Mouse (Mus musculus) liver, embryonic 18 days (tissue): ENCODE results near the gene Defb36. TPM values are rescaled to one million over a fixed set of nuclear protein-coding genes. Genes with fewer than 3 reads are reported as not detected.

Experiments
- polyA plus RNA-seq: library from polyadenylated mRNA; depleted of rRNA; stranded (reverse); fragments of >200 nt; gene quantifications from 2 replicates; pipeline ENCODE4 v1.2.3, GENCODE M21; 2012; rRNA removed

The Defb36 gene
- polyA plus RNA-seq: not detected in 2 replicates

GRCm38 (mm10) chr2:152604057-152604456 is at the start of gene Defb36:
Defb36 (plus strand) TSS chr2:152604327.

GRCm38 (mm10) chr2:152569038-152569437 is 35.1 kb upstream of the Defb36 start, which contains the start of gene Gm17416:
Gm17416 (plus strand) TSS chr2:152569338.

GRCm38 (mm10) chr2:152572114-152572794 is 31.9 kb upstream of the Defb36 start, which contains the start of gene Defb21:
Defb21 (plus strand) TSS chr2:152572744.

GRCm38 (mm10) chr2:152580107-152580506 is 24.0 kb upstream of the Defb36 start, which contains the start of gene Defb19:
Defb19 (minus strand) TSS chr2:152580312.

GRCm38 (mm10) chr2:152599299-152599698 is 4.8 kb upstream of the Defb36 start, which contains the start of gene Defb45:
Defb45 (minus strand) TSS chr2:152599399.

GRCm38 (mm10) chr2:152622953-152623352 is 18.8 kb downstream of the Defb36 start, which contains the start of gene Defb25:
Defb25 (minus strand) TSS chr2:152623053.

GRCm38 (mm10) chr2:152626774-152627591 is 22.9 kb downstream of the Defb36 start, which contains the start of gene Rem1:
Rem1 (plus strand) TSS chr2:152626951.

Other genes with a start within 250 kb of the Defb36 start
- gene Nrsn2, start 227.7 kb upstream of the Defb36 start, polyA plus RNA-seq: not detected in 2 replicates
- 3.6 and 4.4 TPM in 2 replicates for gene Sox12, start 206.3 kb upstream of the Defb36 start, polyA plus RNA-seq
- gene Zcchc3, start 189.3 kb upstream of the Defb36 start, polyA plus RNA-seq: 5.4 TPM in 2 replicates
- gene 6820408C15Rik, start 188.7 kb upstream of the Defb36 start, polyA plus RNA-seq: 0.14 and 0.15 TPM in 2 replicates
- gene Defb23, start 139.7 kb upstream of the Defb36 start, polyA plus RNA-seq: not detected in 2 replicates
- gene Defb20, start 127.3 kb upstream of the Defb36 start, polyA plus RNA-seq: not detected in 2 replicates
- not detected in 2 replicates for gene Defb22, start 114.2 kb upstream of the Defb36 start, polyA plus RNA-seq
- gene Defb26, start 92.6 kb upstream of the Defb36 start, polyA plus RNA-seq: not detected in 2 replicates
- not detected in 2 replicates for gene Defb28, start 86.1 kb upstream of the Defb36 start, polyA plus RNA-seq
- gene Defb29, start 64.2 kb upstream of the Defb36 start, polyA plus RNA-seq: not detected in 2 replicates
- not detected in 2 replicates for gene Gm17416, start 35.0 kb upstream of the Defb36 start, polyA plus RNA-seq
- gene Defb21, start 31.6 kb upstream of the Defb36 start, polyA plus RNA-seq: not detected in 2 replicates
- gene Defb19, start 24.0 kb upstream of the Defb36 start, polyA plus RNA-seq: not detected in 2 replicates
- not detected in 2 replicates for gene Defb45, start 4.9 kb upstream of the Defb36 start, polyA plus RNA-seq
- gene Defb25, start 18.7 kb downstream of the Defb36 start, polyA plus RNA-seq: not detected in 2 replicates
- gene Rem1, start 22.6 kb downstream of the Defb36 start, polyA plus RNA-seq: 1.1 and 1.2 TPM in 2 replicates
- gene H13, start 65.1 kb downstream of the Defb36 start, polyA plus RNA-seq: 50.0 and 56.9 TPM in 2 replicates
- gene Mcts2, start 82.7 kb downstream of the Defb36 start, polyA plus RNA-seq: 5.8 and 5.9 TPM in 2 replicates
- 51.1 and 55.1 TPM in 2 replicates for gene Id1, start 131.9 kb downstream of the Defb36 start, polyA plus RNA-seq
- 0.78 and 0.91 TPM in 2 replicates for gene Cox4i2, start 149.8 kb downstream of the Defb36 start, polyA plus RNA-seq
- 54.2 and 57.5 TPM in 2 replicates for gene Bcl2l1, start 227.4 kb downstream of the Defb36 start, polyA plus RNA-seq
- 21.1 and 23.6 TPM in 2 replicates for gene Tpx2, start 243.6 kb downstream of the Defb36 start, polyA plus RNA-seq